Mouse (Mus musculus): ENCODE data around the gene Gm14137. TPM values are rescaled to one million over a fixed set of nuclear protein-coding genes. Genes with fewer than 3 reads are reported as not detected.

The Gm14137 gene
- total and polyA plus RNA-seq, 2 experiments from 2014 or later: 0.28 TPM; not detected in 1

GRCm38 (mm10) chr2:119172862-119173576 lies 1.3 kb upstream of the Gm14137 start:
- Histone ChIP-seq H3K4me2 (ENCODE audit: low read depth) (no peak overlapping the region), H3K27ac (ENCODE audit: low read depth, low read length) (no peak overlapping the region)
- peak; percentile 28; the same call in 1 of the 2 replicates for ATAC-seq

GRCm38 (mm10) chr2:119174866-119175265 lies 557 bp downstream of the Gm14137 start:
- DNase-seq (no peak), ATAC-seq (no peak)
- TF ChIP-seq CTCF (IDR thresholded peaks at IDR 0.05; ENCODE audit: low read depth): no peak
- 60% methylated on average over 14 of the region's 14 CpGs for WGBS
- no peaks in the 10 kb centered on the region for H3K27me3 ChIP-seq (ENCODE audit: insufficient read depth, low read length)
- no peaks in the 10 kb centered on the region for H3K9me3 ChIP-seq (ENCODE audit: low read length)
- peaks cover 43% of the 10 kb centered on the region for H3K36me3 ChIP-seq (ENCODE audit: insufficient read depth)
- H3K4me2 ChIP-seq (ENCODE audit: low read depth): no peak overlapping the region
- H3K4me1 ChIP-seq (ENCODE audit: insufficient read depth): no peaks in the 10 kb centered on the region
- H3K27ac ChIP-seq (ENCODE audit: low read depth, low read length): no peak overlapping the region
- no peak overlapping the region for H3K4me3 ChIP-seq (ENCODE audit: low read depth, low read length)
- H3K9ac ChIP-seq: no peak overlapping the region

More at GRCm38 (mm10) chr2:119172862-119173576, 1.3 kb upstream of the Gm14137 start:
- no peak for DNase-seq
- no peaks in the 10 kb centered on the region for H3K27me3 ChIP-seq (ENCODE audit: insufficient read depth, low read length)
- H3K9me3 ChIP-seq (ENCODE audit: low read length): no peaks in the 10 kb centered on the region
- peaks cover 26% of the 10 kb centered on the region for H3K36me3 ChIP-seq (ENCODE audit: insufficient read depth)
- H3K4me1 ChIP-seq (ENCODE audit: insufficient read depth): no peaks in the 10 kb centered on the region
- TF ChIP-seq CTCF (IDR thresholded peaks at IDR 0.05; ENCODE audit: low read depth): no peak
- no peak overlapping the region for H3K9ac ChIP-seq
- H3K4me3 ChIP-seq (ENCODE audit: low read depth, low read length): no peak overlapping the region
- 27% methylated on average over 13 of the region's 13 CpGs for WGBS

GRCm38 (mm10) chr2:119175614-119176013 lies 1.3 kb downstream of the Gm14137 start:
- Histone ChIP-seq H3K4me3 (ENCODE audit: low read depth, low read length) (no peak overlapping the region), H3K4me1 (ENCODE audit: insufficient read depth) (no peaks in the 10 kb centered on the region), H3K9me3 (ENCODE audit: low read length) (no peaks in the 10 kb centered on the region), H3K27me3 (ENCODE audit: insufficient read depth, low read length) (no peaks in the 10 kb centered on the region), H3K36me3 (ENCODE audit: insufficient read depth) (peaks cover 50% of the 10 kb centered on the region), H3K27ac (ENCODE audit: low read depth, low read length) (no peak overlapping the region), H3K4me2 (ENCODE audit: low read depth) (no peak overlapping the region), H3K9ac (no peak overlapping the region)
- DNase-seq (no peak), ATAC-seq (no peak)
- no peak for TF ChIP-seq CTCF (IDR thresholded peaks at IDR 0.05; ENCODE audit: low read depth)
- 78% methylated on average over 6 of the region's 6 CpGs for WGBS

GRCm38 (mm10) chr2:119176761-119177160 lies 2.5 kb downstream of the Gm14137 start:
- H3K36me3 ChIP-seq (ENCODE audit: insufficient read depth): peaks cover 53% of the 10 kb centered on the region
- ATAC-seq (no peak), DNase-seq (no peak)
- 62% methylated on average over 3 of the region's 3 CpGs for WGBS
- no peak for TF ChIP-seq CTCF (IDR thresholded peaks at IDR 0.05; ENCODE audit: low read depth)
- no peak overlapping the region for H3K27ac ChIP-seq (ENCODE audit: low read depth, low read length)
- no peaks in the 10 kb centered on the region for H3K4me1 ChIP-seq (ENCODE audit: insufficient read depth)
- no peaks in the 10 kb centered on the region for H3K9me3 ChIP-seq (ENCODE audit: low read length)
- H3K9ac ChIP-seq: no peak overlapping the region
- H3K4me2 ChIP-seq (ENCODE audit: low read depth): no peak overlapping the region
- no peak overlapping the region for H3K4me3 ChIP-seq (ENCODE audit: low read depth, low read length)
- no peaks in the 10 kb centered on the region for H3K27me3 ChIP-seq (ENCODE audit: insufficient read depth, low read length)

- no peak for DNase-seq
- no peaks in the 10 kb centered on the region for H3K4me1 ChIP-seq (ENCODE audit: insufficient read depth)
- WGBS: 93% methylated on average over 5 of the region's 5 CpGs
Measured at GRCm38 (mm10) chr2:119177384-119177939, 3.2 kb downstream of the Gm14137 start.

GRCm38 (mm10) chr2:119182914-119183313 lies 8.6 kb downstream of the Gm14137 start:
- Histone ChIP-seq H3K4me2 (ENCODE audit: low read depth) (no peak overlapping the region), H3K4me1 (ENCODE audit: insufficient read depth) (no peaks in the 10 kb centered on the region)
- 82% methylated on average over 7 of the region's 7 CpGs for WGBS

More at GRCm38 (mm10) chr2:119177384-119177939, 3.2 kb downstream of the Gm14137 start:
- H3K27me3 ChIP-seq (ENCODE audit: insufficient read depth, low read length): no peaks in the 10 kb centered on the region
- H3K4me2 ChIP-seq (ENCODE audit: low read depth): no peak overlapping the region
- no peak overlapping the region for H3K27ac ChIP-seq (ENCODE audit: low read depth, low read length)
- no peaks in the 10 kb centered on the region for H3K9me3 ChIP-seq (ENCODE audit: low read length)
- H3K36me3 ChIP-seq (ENCODE audit: insufficient read depth): peaks cover 46% of the 10 kb centered on the region
- ATAC-seq: no peak
- TF ChIP-seq CTCF (IDR thresholded peaks at IDR 0.05; ENCODE audit: low read depth): no peak
- H3K9ac ChIP-seq: no peak overlapping the region
- H3K4me3 ChIP-seq (ENCODE audit: low read depth, low read length): no peak overlapping the region

GRCm38 (mm10) chr2:119189029-119189710 lies 14.9 kb downstream of the Gm14137 start:
- WGBS: 7% methylated on average over 15 of the region's 15 CpGs
- H3K4me3 ChIP-seq (ENCODE audit: low read depth, low read length): peak overlapping the region; percentile 16; the same call in 1 of the 2 replicates
- peak; percentile 84 for TF ChIP-seq CTCF (IDR thresholded peaks at IDR 0.05; ENCODE audit: low read depth)

More at GRCm38 (mm10) chr2:119182914-119183313, 8.6 kb downstream of the Gm14137 start:
- Histone ChIP-seq H3K36me3 (ENCODE audit: insufficient read depth) (peaks cover 61% of the 10 kb centered on the region), H3K27me3 (ENCODE audit: insufficient read depth, low read length) (no peaks in the 10 kb centered on the region), H3K9ac (no peak overlapping the region), H3K9me3 (ENCODE audit: low read length) (no peaks in the 10 kb centered on the region), H3K27ac (ENCODE audit: low read depth, low read length) (no peak overlapping the region), H3K4me3 (ENCODE audit: low read depth, low read length) (no peak overlapping the region)
- ATAC-seq: no peak
- TF ChIP-seq CTCF (IDR thresholded peaks at IDR 0.05; ENCODE audit: low read depth): no peak
- no peak for DNase-seq

More at GRCm38 (mm10) chr2:119189029-119189710, 14.9 kb downstream of the Gm14137 start:
- Histone ChIP-seq H3K4me2 (ENCODE audit: low read depth) (peak overlapping the region; percentile 39), H3K27me3 (ENCODE audit: insufficient read depth, low read length) (no peaks in the 10 kb centered on the region), H3K9me3 (ENCODE audit: low read length) (no peaks in the 10 kb centered on the region), H3K4me1 (ENCODE audit: insufficient read depth) (no peaks in the 10 kb centered on the region), H3K9ac (no peak overlapping the region), H3K36me3 (ENCODE audit: insufficient read depth) (peaks cover 15% of the 10 kb centered on the region), H3K27ac (ENCODE audit: low read depth, low read length) (no peak overlapping the region)
- DNase-seq: peak; percentile 85
- peak; percentile 93 for ATAC-seq

Data from forebrain, postnatal 0 days (tissue).